Mouse (Mus musculus) midbrain, embryonic 13.5 days (tissue): ENCODE measurements at regions not wholly inside any gene's neighbourhood (a gene's known extent, or its start where the extent isn't known, plus 50 kb on each side); places are given as distances from the start of the nearest gene placed in this dataset.

Experiments
- ATAC-seq: fragments of 200-750 bp; cut with Nextera tagmentation; 2 replicates; pipeline ENCODE4 v1.8.0; 2017; ENCODE audit warnings: mild to moderate bottlenecking, moderate TSS enrichment, moderate library complexity
- H3K27ac ChIP-seq: fragments of 300-500 bp; sonication (generic); 2 replicates; pipeline ENCODE4 v1.5.1; 2015; ENCODE audit warnings: inconsistent platforms, mild to moderate bottlenecking, moderate library complexity
- H3K27me3 ChIP-seq: fragments of 300-500 bp; sonication (generic); 2 replicates; pipeline ENCODE4 v1.6.1; 2015; ENCODE audit warnings: mild to moderate bottlenecking, inconsistent platforms
- H3K36me3 ChIP-seq: fragments of 300-500 bp; sonication (generic); 2 replicates; pipeline ENCODE4 v1.6.1; 2015; ENCODE audit warnings: mild to moderate bottlenecking, inconsistent platforms
- H3K4me1 ChIP-seq: fragments of 300-500 bp; sonication (generic); replicated peaks from 2 replicates; pipeline ENCODE4 v1.6.1; 2015; ENCODE audit warnings: inconsistent platforms
- H3K4me2 ChIP-seq: fragments of 300-500 bp; sonication (generic); replicated peaks from 2 replicates; pipeline ENCODE4 v1.6.1; 2015; ENCODE audit warnings: moderate library complexity, mild to moderate bottlenecking, inconsistent platforms
- H3K4me3 ChIP-seq: fragments of 300-500 bp; sonication (generic); replicated peaks from 2 replicates; pipeline ENCODE4 v1.5.1; 2015; ENCODE audit warnings: mild to moderate bottlenecking, inconsistent platforms
- H3K9ac ChIP-seq: fragments of 300-500 bp; sonication (generic); replicated peaks from 2 replicates; pipeline ENCODE4 v1.6.1; 2015; ENCODE audit warnings: mild to moderate bottlenecking, inconsistent platforms
- H3K9me3 ChIP-seq: fragments of 300-500 bp; sonication (generic); 2 replicates; pipeline ENCODE4 v1.6.1; 2016; ENCODE audit warnings: mild to moderate bottlenecking, inconsistent platforms
- WGBS: fragments of 180-500 bp; shearing (Covaris S2); methylation state at CpG from one replicate; pipeline ENCODE4 v1.1.7; 2015; 5-methylcytosine and 5-hydroxymethylcytosine counted together

GRCm38 (mm10) chr15:3671169-3671568, 87.9 kb upstream of the Ghr start:
- no peaks in the 10 kb centered on the region for H3K4me1 ChIP-seq
- H3K4me2 ChIP-seq = no peak overlapping the region
- H3K27me3 ChIP-seq = no peaks in the 10 kb centered on the region
- no peaks in the 10 kb centered on the region for H3K9me3 ChIP-seq
- no peak overlapping the region for H3K27ac ChIP-seq
- no peak overlapping the region for H3K9ac ChIP-seq
- H3K4me3 ChIP-seq = no peak overlapping the region
- ATAC-seq = no peak
- no peaks in the 10 kb centered on the region for H3K36me3 ChIP-seq
- WGBS = 87% methylated on average over 3 of the region's 3 CpGs

- Histone ChIP-seq H3K9me3 (no peaks in the 10 kb centered on the region), H3K4me2 (no peak overlapping the region), H3K9ac (no peak overlapping the region), H3K4me3 (no peak overlapping the region), H3K4me1 (no peaks in the 10 kb centered on the region), H3K27me3 (no peaks in the 10 kb centered on the region), H3K27ac (no peak overlapping the region), H3K36me3 (no peaks in the 10 kb centered on the region)
- WGBS = 85% methylated on average over 1 of the region's 1 CpGs
- ATAC-seq = no peak
Observed at GRCm38 (mm10) chr15:3669411-3669810, 86.1 kb upstream of the Ghr start.

GRCm38 (mm10) chr15:3668863-3669262, 85.6 kb upstream of the Ghr start:
- WGBS = 99% methylated on average over 2 of the region's 2 CpGs
- Histone ChIP-seq H3K36me3 (no peaks in the 10 kb centered on the region), H3K9me3 (no peaks in the 10 kb centered on the region), H3K4me1 (no peaks in the 10 kb centered on the region), H3K27ac (no peak overlapping the region), H3K4me3 (no peak overlapping the region), H3K9ac (no peak overlapping the region), H3K4me2 (no peak overlapping the region), H3K27me3 (no peaks in the 10 kb centered on the region)
- ATAC-seq = no peak

DNA sequence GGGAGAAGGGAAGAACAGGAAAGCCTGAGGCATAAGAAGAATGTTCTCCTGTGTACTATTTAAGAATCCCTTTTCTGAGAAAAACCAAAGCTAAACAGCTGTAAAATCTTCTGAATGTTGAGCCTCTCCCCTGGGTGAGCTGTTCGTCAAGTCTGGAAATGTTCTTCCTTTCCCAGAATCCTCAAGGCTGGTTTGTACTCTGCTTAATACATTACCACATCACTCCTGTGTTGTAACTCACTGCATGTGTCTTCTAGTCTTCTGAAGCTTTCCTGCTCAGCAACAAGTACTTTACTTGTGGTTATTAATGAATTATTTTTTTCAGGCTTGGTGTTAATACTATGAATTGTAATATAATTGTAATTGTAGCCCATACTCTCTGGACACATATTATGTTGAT, 65.4 kb upstream of the Ghr start:
- Histone ChIP-seq H3K4me1 (no peaks in the 10 kb centered on the region), H3K27ac (no peak overlapping the region), H3K4me2 (no peak overlapping the region), H3K36me3 (no peaks in the 10 kb centered on the region), H3K9me3 (no peaks in the 10 kb centered on the region), H3K27me3 (no peaks in the 10 kb centered on the region), H3K4me3 (no peak overlapping the region), H3K9ac (no peak overlapping the region)
- 71% methylated on average over 1 of the region's 1 CpGs for WGBS
- ATAC-seq = no peak

GRCm38 (mm10) chr15:3640091-3640490, 56.8 kb upstream of the Ghr start:
- Histone ChIP-seq H3K4me3 (no peak overlapping the region), H3K9me3 (no peaks in the 10 kb centered on the region), H3K27ac (no peak overlapping the region), H3K4me2 (no peak overlapping the region), H3K36me3 (no peaks in the 10 kb centered on the region), H3K4me1 (no peaks in the 10 kb centered on the region), H3K9ac (no peak overlapping the region), H3K27me3 (no peaks in the 10 kb centered on the region)
- WGBS = 67% methylated on average over 5 of the region's 5 CpGs
- no peak for ATAC-seq
